Mouse (Mus musculus) thymus, adult 2 months (tissue): ENCODE results near the gene 2010109A12Rik. TPM values are rescaled to one million over a fixed set of nuclear protein-coding genes. Genes with fewer than 3 reads are reported as not detected.

Experiments used
- DNase-seq: peaks from one replicate; pipeline ENCODE4 v3.0.0; 2021
- H3K27ac ChIP-seq: fragments of 200-500 bp; 2 replicates; pipeline ENCODE4 v1.5.1; 2012; ENCODE audit warnings: low read length, control low read depth; ENCODE audit not compliant: control insufficient read depth, insufficient read depth
- H3K27me3 ChIP-seq: fragments of 200-500 bp; 2 replicates; pipeline ENCODE4 v1.6.1; 2012; ENCODE audit warnings: mild to moderate bottlenecking, low read length, moderate library complexity, mixed read lengths; ENCODE audit not compliant: control insufficient read depth, insufficient read depth
- H3K36me3 ChIP-seq: fragments of 200-500 bp; 2 replicates; pipeline ENCODE4 v1.6.1; 2012; ENCODE audit warnings: mild to moderate bottlenecking, low read length, moderate library complexity; ENCODE audit not compliant: control insufficient read depth, insufficient read depth
- H3K4me1 ChIP-seq: fragments of 200-500 bp; replicated peaks from 2 replicates; pipeline ENCODE4 v1.6.1; 2012; ENCODE audit warnings: low read length; ENCODE audit not compliant: control insufficient read depth, insufficient read depth
- H3K4me3 ChIP-seq: fragments of 200-500 bp; 2 replicates; pipeline ENCODE4 v1.5.1; 2012; ENCODE audit warnings: mild to moderate bottlenecking, low read length, control low read depth, moderate library complexity; ENCODE audit not compliant: control insufficient read depth, insufficient read depth
- CTCF ChIP-seq: fragments of 200-500 bp; IDR thresholded peaks from 2 replicates; pipeline ENCODE4 v1.5.1; 2012; ENCODE audit warnings: mild to moderate bottlenecking, control low read depth, low read length, moderate library complexity, borderline replicate concordance; ENCODE audit not compliant: control insufficient read depth, poor library complexity, insufficient read depth; ENCODE audit errors: extremely low read depth
- POLR2A ChIP-seq: fragments of 200-500 bp; IDR thresholded peaks from 2 replicates; pipeline ENCODE4 v1.6.1; 2012; ENCODE audit warnings: mild to moderate bottlenecking, low read length, control low read depth, moderate library complexity; ENCODE audit not compliant: control insufficient read depth, poor library complexity, insufficient read depth; ENCODE audit errors: extremely low read depth
- WGBS: fragments of 180-500 bp; shearing (Covaris S2); methylation state at CpG from one replicate; pipeline ENCODE4 v1.1.7; 2018; 5-methylcytosine and 5-hydroxymethylcytosine counted together
- polyA plus RNA-seq: library from polyadenylated mRNA; depleted of rRNA; stranded (reverse); fragments of >200 nt; gene quantifications from 2 replicates; pipeline ENCODE4 v1.2.3, GENCODE M21; 2012; rRNA removed

The 2010109A12Rik gene
- polyA plus RNA-seq = 0.20 and 0.34 TPM in 2 replicates

DNA sequence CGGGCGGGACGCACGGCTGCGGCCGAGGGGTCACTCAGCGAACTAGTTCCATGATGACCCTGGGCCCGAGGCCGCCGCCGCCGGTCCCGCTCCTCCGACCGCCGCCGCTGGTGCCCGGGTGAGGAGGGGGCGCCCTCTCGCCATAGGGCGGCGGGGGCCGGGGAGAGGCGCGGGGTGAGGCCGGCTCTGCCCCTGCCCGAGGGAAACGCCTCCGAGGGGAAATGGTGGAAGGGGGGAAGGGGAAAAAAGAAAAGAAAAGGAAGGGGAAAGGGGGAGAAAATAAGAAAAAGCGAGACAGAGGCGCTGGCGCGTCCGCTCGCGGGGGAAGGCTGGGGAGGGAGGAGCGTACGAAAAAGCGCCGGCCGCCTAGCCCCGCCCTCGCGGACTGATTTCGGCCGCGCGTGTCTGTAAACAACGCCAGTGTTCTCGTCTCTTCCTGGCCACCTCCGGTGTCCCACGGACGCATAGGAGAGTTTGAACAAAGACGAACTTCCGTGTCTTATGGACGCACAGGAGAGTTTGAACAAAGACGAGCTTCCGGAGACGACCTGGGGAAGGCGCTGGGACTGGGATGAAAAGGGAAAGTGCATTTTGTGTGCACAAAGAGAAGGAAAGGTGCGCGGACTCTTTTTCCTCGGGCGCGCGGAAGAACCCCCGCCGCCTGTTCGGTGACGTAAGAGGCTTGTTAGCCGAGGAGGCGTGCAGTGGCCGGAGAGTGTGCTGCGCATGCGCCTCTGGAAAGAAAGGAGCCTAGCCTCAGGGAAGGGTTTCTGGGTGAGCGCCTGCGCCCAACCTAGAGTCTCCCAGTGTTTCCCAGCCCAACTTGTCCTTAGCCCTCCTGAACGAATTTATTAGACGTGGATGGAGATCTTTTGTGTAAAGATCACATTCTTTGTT lies at the start of gene 2010109A12Rik, which contains the start of gene Ccni:
2010109A12Rik (plus strand) TSS at position 410 of the 897 bp plus-strand sequence.
Ccni (minus strand) TSS at position 387 of the 897 bp plus-strand sequence.
- Histone ChIP-seq H3K27me3 (no peaks in the 10 kb centered on the region), H3K4me3 (peak within 1 kb of the TSS; percentile 96), H3K27ac (peak within 1 kb of the TSS; percentile 95), H3K36me3 (peaks cover 7% of the 10 kb centered on the region; the same call in 1 of the 2 replicates), H3K4me1 (no peaks in the 10 kb centered on the region)
- TF ChIP-seq POLR2A (peak; percentile 81), CTCF (0 out of 2 replicates have a peak, but pooled peaks have one; percentile 5)
- WGBS = under 1% methylated on average over 79 of the region's 79 CpGs
- peak; percentile 95 for DNase-seq

DNA sequence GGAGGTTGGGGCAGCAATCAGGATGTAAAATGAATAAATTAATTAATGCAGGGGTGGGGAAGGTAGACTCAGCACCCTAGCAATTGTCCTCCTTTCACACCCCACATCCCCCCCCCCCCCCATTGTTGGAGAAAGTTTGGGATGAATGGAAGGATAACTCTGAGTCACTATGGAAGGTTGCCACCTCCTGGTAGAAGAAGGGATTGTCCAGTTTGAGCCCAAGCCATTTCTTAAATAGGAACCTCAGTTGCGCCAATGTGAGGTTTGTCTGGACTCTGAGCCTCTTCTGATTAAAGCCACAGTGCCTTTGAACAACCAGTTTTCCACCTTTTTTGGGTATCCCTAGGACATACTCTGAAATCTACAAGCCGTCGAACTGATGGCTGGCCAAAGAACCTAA lies 42.8 kb upstream of the 2010109A12Rik start:
- H3K4me1 ChIP-seq = no peaks in the 10 kb centered on the region
- no peak overlapping the region for H3K4me3 ChIP-seq
- H3K27ac ChIP-seq = no peak overlapping the region
- WGBS = 90% methylated on average over 3 of the region's 3 CpGs
- H3K27me3 ChIP-seq = no peaks in the 10 kb centered on the region
- peaks cover 20% of the 10 kb centered on the region for H3K36me3 ChIP-seq
- peak; percentile 14 for DNase-seq
- TF ChIP-seq POLR2A (no peak), CTCF (no peak)

- WGBS = 97% methylated on average over 11 of the region's 11 CpGs
- peaks cover 22% of the 10 kb centered on the region for H3K36me3 ChIP-seq
These were observed 38.3 kb upstream of the 2010109A12Rik start for GRCm38 (mm10) chr5:93167919-93168516.

GRCm38 (mm10) chr5:93168654-93169053 lies 37.7 kb upstream of the 2010109A12Rik start:
- H3K27ac ChIP-seq = no peak overlapping the region
- H3K36me3 ChIP-seq = peaks cover 22% of the 10 kb centered on the region
- no peak for DNase-seq
- H3K27me3 ChIP-seq = no peaks in the 10 kb centered on the region
- WGBS = over 99% methylated on average over 6 of the region's 6 CpGs
- H3K4me3 ChIP-seq = no peak overlapping the region
- no peak for TF ChIP-seq CTCF
- TF ChIP-seq POLR2A = no peak
- H3K4me1 ChIP-seq = no peaks in the 10 kb centered on the region; the same call in 1 of the 2 replicates

More at GRCm38 (mm10) chr5:93167919-93168516, 38.3 kb upstream of the 2010109A12Rik start:
- H3K4me3 ChIP-seq = no peak overlapping the region
- no peak overlapping the region for H3K27ac ChIP-seq
- DNase-seq = no peak
- H3K4me1 ChIP-seq = no peaks in the 10 kb centered on the region; the same call in 1 of the 2 replicates
- no peaks in the 10 kb centered on the region for H3K27me3 ChIP-seq
- no peak for TF ChIP-seq CTCF
- TF ChIP-seq POLR2A = no peak

DNA sequence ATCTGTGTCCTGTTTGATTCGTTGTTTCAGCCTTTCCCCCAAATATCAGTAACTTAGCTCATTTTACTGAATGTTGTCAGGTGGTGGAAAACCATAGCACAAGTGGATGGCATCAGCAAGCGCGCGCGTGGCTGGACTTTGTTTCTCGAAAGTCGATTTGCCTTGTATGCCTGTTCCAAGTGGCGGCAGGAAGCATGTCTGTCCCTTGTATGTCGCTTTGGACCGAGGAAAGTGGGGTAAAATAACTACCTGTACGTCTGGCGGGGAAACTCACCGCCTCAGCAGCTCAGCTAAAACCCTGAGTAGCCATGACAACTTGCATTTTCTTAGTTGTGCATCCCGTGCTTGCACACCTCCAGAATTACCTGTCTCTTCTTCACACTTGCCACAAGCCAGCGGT lies 34.9 kb upstream of the 2010109A12Rik start:
- Histone ChIP-seq H3K27ac (no peak overlapping the region), H3K27me3 (no peaks in the 10 kb centered on the region), H3K4me3 (no peak overlapping the region), H3K36me3 (peaks cover 22% of the 10 kb centered on the region), H3K4me1 (no peaks in the 10 kb centered on the region; the same call in 1 of the 2 replicates)
- DNase-seq = no peak
- 95% methylated on average over 15 of the region's 15 CpGs for WGBS
- TF ChIP-seq POLR2A (no peak), CTCF (no peak)

GRCm38 (mm10) chr5:93172536-93172935 lies 33.8 kb upstream of the 2010109A12Rik start:
- no peaks in the 10 kb centered on the region; the same call in 1 of the 2 replicates for H3K4me1 ChIP-seq
- no peak for TF ChIP-seq CTCF
- TF ChIP-seq POLR2A = no peak
- no peak overlapping the region for H3K27ac ChIP-seq
- no peak overlapping the region for H3K4me3 ChIP-seq
- peaks cover 18% of the 10 kb centered on the region for H3K36me3 ChIP-seq
- no peaks in the 10 kb centered on the region for H3K27me3 ChIP-seq
- 94% methylated on average over 6 of the region's 6 CpGs for WGBS
- no peak for DNase-seq
